Mouse (Mus musculus): ENCODE results near the gene Ubqln4. TPM values are rescaled to one million over a fixed set of nuclear protein-coding genes. Genes with fewer than 3 reads are reported as not detected.

Gene Ubqln4
- polyA plus RNA-seq, 1 experiment from 2014 or later, result 80.1 TPM

- H3K4me1 ChIP-seq (ENCODE audit: control insufficient read depth, insufficient read depth, low read length), result peaks cover 7% of the 10 kb centered on the region
These were observed 1.4 kb upstream of the Ubqln4 start for GRCm38 (mm10) chr3:88552082-88552645.

GRCm38 (mm10) chr3:88552676-88553524 lies 658 bp upstream of the Ubqln4 start, which contains the start of gene Lamtor2:
Gene Lamtor2, minus strand, starts transcription at chr3:88553074.
- no peaks in the 10 kb centered on the region for H3K9me3 ChIP-seq (ENCODE audit: control insufficient read depth, low read length)
- ATAC-seq (ENCODE audit: insufficient number of reproducible peaks, low FRiP score, low TSS enrichment, low read depth), result peak; percentile 89
- peak within 1 kb of the TSS; percentile 90 for H3K27ac ChIP-seq (replicated peaks; ENCODE audit: low read depth, low read length)
- H3K9ac ChIP-seq (ENCODE audit: low read length), result peak within 1 kb of the TSS; percentile 87
- peaks cover 12% of the 10 kb centered on the region for H3K36me3 ChIP-seq (ENCODE audit: control insufficient read depth, insufficient read depth, low read length)
- peaks cover 7% of the 10 kb centered on the region for H3K4me1 ChIP-seq (ENCODE audit: control insufficient read depth, insufficient read depth, low read length)
- peak; percentile 99 for DNase-seq (ENCODE audit: low spot score)
- H3K27me3 ChIP-seq (ENCODE audit: control insufficient read depth, insufficient read depth, low read length), result no peaks in the 10 kb centered on the region
- H3K4me3 ChIP-seq (ENCODE audit: low read depth, low read length), result peak within 1 kb of the TSS; percentile 85
- peak within 1 kb of the TSS; percentile 77 for H3K4me2 ChIP-seq (ENCODE audit: low read depth, severe bottlenecking)
- under 1% methylated on average over 48 of the region's 48 CpGs for WGBS

More at GRCm38 (mm10) chr3:88552082-88552645, 1.4 kb upstream of the Ubqln4 start:
- Histone ChIP-seq H3K36me3 (ENCODE audit: control insufficient read depth, insufficient read depth, low read length) (peaks cover 12% of the 10 kb centered on the region), H3K27ac (replicated peaks; ENCODE audit: low read depth, low read length) (0 out of 2 replicates have a peak overlapping the region, but pooled peaks have one; percentile 53), H3K27me3 (ENCODE audit: control insufficient read depth, insufficient read depth, low read length) (no peaks in the 10 kb centered on the region), H3K9me3 (ENCODE audit: control insufficient read depth, low read length) (no peaks in the 10 kb centered on the region), H3K4me2 (ENCODE audit: low read depth, severe bottlenecking) (peak overlapping the region; percentile 77), H3K9ac (ENCODE audit: low read length) (peak overlapping the region; percentile 71), H3K4me3 (ENCODE audit: low read depth, low read length) (peak overlapping the region; percentile 85)
- DNase-seq (ENCODE audit: low spot score) (no peak), ATAC-seq (ENCODE audit: insufficient number of reproducible peaks, low FRiP score, low TSS enrichment, low read depth) (no peak)
- 25% methylated on average over 16 of the region's 16 CpGs for WGBS

GRCm38 (mm10) chr3:88553880-88554586 lies 475 bp downstream of the Ubqln4 start:
- no peaks in the 10 kb centered on the region for H3K27me3 ChIP-seq (ENCODE audit: control insufficient read depth, insufficient read depth, low read length)
- peak overlapping the region; percentile 87 for H3K9ac ChIP-seq (ENCODE audit: low read length)
- peak; percentile 53 for DNase-seq (ENCODE audit: low spot score)
- peak overlapping the region; percentile 85 for H3K4me3 ChIP-seq (ENCODE audit: low read depth, low read length)
- peak; percentile 64 for ATAC-seq (ENCODE audit: insufficient number of reproducible peaks, low FRiP score, low TSS enrichment, low read depth)
- WGBS, result 0% methylated on average over 41 of the region's 41 CpGs
- H3K27ac ChIP-seq (replicated peaks; ENCODE audit: low read depth, low read length), result peak overlapping the region; percentile 90
- H3K9me3 ChIP-seq (ENCODE audit: control insufficient read depth, low read length), result no peaks in the 10 kb centered on the region
- H3K4me1 ChIP-seq (ENCODE audit: control insufficient read depth, insufficient read depth, low read length), result peaks cover 7% of the 10 kb centered on the region
- H3K4me2 ChIP-seq (ENCODE audit: low read depth, severe bottlenecking), result peak overlapping the region; percentile 77
- H3K36me3 ChIP-seq (ENCODE audit: control insufficient read depth, insufficient read depth, low read length), result peaks cover 17% of the 10 kb centered on the region

DNA sequence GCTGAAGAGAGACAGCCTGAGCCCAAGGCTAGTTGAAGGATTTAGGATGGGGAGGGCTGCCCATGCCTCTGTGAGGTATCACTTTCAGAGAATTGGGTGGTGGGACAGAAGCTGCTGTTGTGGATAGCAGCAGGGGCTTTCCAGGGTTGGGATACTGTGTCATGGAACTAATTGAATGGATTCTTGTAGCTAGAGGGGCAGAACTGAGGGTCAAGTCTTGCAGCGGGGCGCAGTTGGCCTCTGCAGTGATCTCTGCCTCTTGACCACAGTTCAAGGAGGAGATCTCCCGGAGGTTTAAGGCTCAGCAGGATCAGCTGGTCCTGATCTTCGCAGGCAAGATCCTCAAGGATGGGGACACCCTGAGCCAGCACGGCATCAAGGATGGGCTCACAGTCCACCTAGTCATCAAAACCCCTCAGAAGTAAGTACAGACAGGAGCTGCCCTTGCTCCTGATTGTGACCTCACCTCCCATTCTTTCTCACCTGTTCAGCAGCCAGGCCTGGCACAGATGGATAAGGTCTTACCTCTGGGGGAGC lies 1.6 kb downstream of the Ubqln4 start:
- no peak overlapping the region; the same call in 1 of the 2 replicates for H3K9ac ChIP-seq (ENCODE audit: low read length)
- ATAC-seq (ENCODE audit: insufficient number of reproducible peaks, low FRiP score, low TSS enrichment, low read depth), result no peak
- no peaks in the 10 kb centered on the region for H3K27me3 ChIP-seq (ENCODE audit: control insufficient read depth, insufficient read depth, low read length)
- no peak overlapping the region for H3K27ac ChIP-seq (replicated peaks; ENCODE audit: low read depth, low read length)
- no peak overlapping the region for H3K4me3 ChIP-seq (ENCODE audit: low read depth, low read length)
- no peaks in the 10 kb centered on the region for H3K9me3 ChIP-seq (ENCODE audit: control insufficient read depth, low read length)
- H3K4me1 ChIP-seq (ENCODE audit: control insufficient read depth, insufficient read depth, low read length), result peaks cover 7% of the 10 kb centered on the region
- peak overlapping the region; percentile 77; the same call in 1 of the 2 replicates for H3K4me2 ChIP-seq (ENCODE audit: low read depth, severe bottlenecking)
- 93% methylated on average over 5 of the region's 5 CpGs for WGBS
- peaks cover 26% of the 10 kb centered on the region for H3K36me3 ChIP-seq (ENCODE audit: control insufficient read depth, insufficient read depth, low read length)
- no peak for DNase-seq (ENCODE audit: low spot score)

- DNase-seq (ENCODE audit: low spot score) (no peak), ATAC-seq (ENCODE audit: insufficient number of reproducible peaks, low FRiP score, low TSS enrichment, low read depth) (no peak)
- Histone ChIP-seq H3K4me1 (ENCODE audit: control insufficient read depth, insufficient read depth, low read length) (peaks cover 7% of the 10 kb centered on the region), H3K36me3 (ENCODE audit: control insufficient read depth, insufficient read depth, low read length) (peaks cover 27% of the 10 kb centered on the region), H3K27ac (replicated peaks; ENCODE audit: low read depth, low read length) (no peak overlapping the region), H3K9me3 (ENCODE audit: control insufficient read depth, low read length) (no peaks in the 10 kb centered on the region), H3K9ac (ENCODE audit: low read length) (no peak overlapping the region), H3K27me3 (ENCODE audit: control insufficient read depth, insufficient read depth, low read length) (no peaks in the 10 kb centered on the region), H3K4me3 (ENCODE audit: low read depth, low read length) (no peak overlapping the region), H3K4me2 (ENCODE audit: low read depth, severe bottlenecking) (no peak overlapping the region)
- WGBS, result 90% methylated on average over 6 of the region's 6 CpGs
These were observed 2.2 kb downstream of the Ubqln4 start for GRCm38 (mm10) chr3:88555731-88556130.

DNA sequence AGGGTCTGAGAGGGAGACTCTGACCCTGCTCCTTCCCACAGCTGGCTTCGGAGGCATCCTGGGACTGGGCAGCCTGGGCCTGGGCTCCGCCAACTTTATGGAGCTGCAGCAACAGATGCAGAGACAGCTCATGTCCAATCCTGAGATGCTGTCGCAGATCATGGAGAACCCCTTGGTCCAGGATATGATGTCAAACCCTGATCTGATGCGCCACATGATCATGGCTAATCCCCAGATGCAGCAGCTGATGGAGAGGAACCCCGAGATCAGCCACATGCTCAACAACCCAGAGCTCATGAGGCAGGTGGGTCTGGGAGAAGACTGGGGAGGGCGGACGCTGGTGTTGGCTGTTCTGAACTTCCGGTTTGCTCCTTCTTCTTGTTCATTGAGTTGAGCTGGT lies 3.1 kb downstream of the Ubqln4 start:
- ATAC-seq (ENCODE audit: insufficient number of reproducible peaks, low FRiP score, low TSS enrichment, low read depth) (no peak), DNase-seq (ENCODE audit: low spot score) (no peak)
- H3K27ac ChIP-seq (replicated peaks; ENCODE audit: low read depth, low read length), result no peak overlapping the region
- no peak overlapping the region for H3K4me3 ChIP-seq (ENCODE audit: low read depth, low read length)
- peaks cover 7% of the 10 kb centered on the region for H3K4me1 ChIP-seq (ENCODE audit: control insufficient read depth, insufficient read depth, low read length)
- H3K36me3 ChIP-seq (ENCODE audit: control insufficient read depth, insufficient read depth, low read length), result peaks cover 27% of the 10 kb centered on the region
- no peak overlapping the region for H3K4me2 ChIP-seq (ENCODE audit: low read depth, severe bottlenecking)
- 95% methylated on average over 8 of the region's 8 CpGs for WGBS
- no peaks in the 10 kb centered on the region for H3K9me3 ChIP-seq (ENCODE audit: control insufficient read depth, low read length)
- no peak overlapping the region for H3K9ac ChIP-seq (ENCODE audit: low read length)
- H3K27me3 ChIP-seq (ENCODE audit: control insufficient read depth, insufficient read depth, low read length), result no peaks in the 10 kb centered on the region

GRCm38 (mm10) chr3:88559596-88559995 lies 6.0 kb downstream of the Ubqln4 start:
- H3K9ac ChIP-seq (ENCODE audit: low read length), result no peak overlapping the region
- ATAC-seq (ENCODE audit: insufficient number of reproducible peaks, low FRiP score, low TSS enrichment, low read depth), result no peak
- no peak for DNase-seq (ENCODE audit: low spot score)

GRCm38 (mm10) chr3:88561989-88562388 lies 8.4 kb downstream of the Ubqln4 start:
- H3K36me3 ChIP-seq (ENCODE audit: control insufficient read depth, insufficient read depth, low read length), result peaks cover 49% of the 10 kb centered on the region
- DNase-seq (ENCODE audit: low spot score) (no peak), ATAC-seq (ENCODE audit: insufficient number of reproducible peaks, low FRiP score, low TSS enrichment, low read depth) (no peak)
- no peak overlapping the region for H3K4me3 ChIP-seq (ENCODE audit: low read depth, low read length)
- WGBS, result 78% methylated on average over 4 of the region's 4 CpGs
- no peaks in the 10 kb centered on the region for H3K4me1 ChIP-seq (ENCODE audit: control insufficient read depth, insufficient read depth, low read length)
- H3K4me2 ChIP-seq (ENCODE audit: low read depth, severe bottlenecking), result no peak overlapping the region
- no peak overlapping the region for H3K27ac ChIP-seq (replicated peaks; ENCODE audit: low read depth, low read length)
- H3K27me3 ChIP-seq (ENCODE audit: control insufficient read depth, insufficient read depth, low read length), result no peaks in the 10 kb centered on the region
- no peak overlapping the region for H3K9ac ChIP-seq (ENCODE audit: low read length)
- H3K9me3 ChIP-seq (ENCODE audit: control insufficient read depth, low read length), result no peaks in the 10 kb centered on the region

More at GRCm38 (mm10) chr3:88559596-88559995, 6.0 kb downstream of the Ubqln4 start:
- Histone ChIP-seq H3K36me3 (ENCODE audit: control insufficient read depth, insufficient read depth, low read length) (peaks cover 50% of the 10 kb centered on the region), H3K4me1 (ENCODE audit: control insufficient read depth, insufficient read depth, low read length) (peaks cover 2% of the 10 kb centered on the region; the same call in 1 of the 2 replicates), H3K4me3 (ENCODE audit: low read depth, low read length) (0 out of 2 replicates have a peak overlapping the region, but pooled peaks have one; percentile 8), H3K27me3 (ENCODE audit: control insufficient read depth, insufficient read depth, low read length) (no peaks in the 10 kb centered on the region), H3K27ac (replicated peaks; ENCODE audit: low read depth, low read length) (no peak overlapping the region), H3K4me2 (ENCODE audit: low read depth, severe bottlenecking) (no peak overlapping the region), H3K9me3 (ENCODE audit: control insufficient read depth, low read length) (no peaks in the 10 kb centered on the region)
- 95% methylated on average over 9 of the region's 9 CpGs for WGBS

All from limb, embryonic 11.5 days (tissue).